Mouse (Mus musculus) cerebellum, postnatal 10 days (tissue): ENCODE measurements at regions not wholly inside any gene's neighbourhood (a gene's known extent, or its start where the extent isn't known, plus 50 kb on each side); places are given as distances from the start of the nearest gene placed in this dataset.

Experiments
- DNase-seq, 2 experiments: peaks; one replicate each; pipeline ENCODE4 v3.0.0; 2021; ENCODE audit warnings: mixed read lengths in 2 of 2

GRCm38 (mm10) chrX:21644851-21645250 is 69.8 kb upstream of the Slc6a14 start:
- peak in 1 of 2 experiments; percentile 1 for DNase-seq

GRCm38 (mm10) chrX:21651508-21652297 is 63.0 kb upstream of the Slc6a14 start:
- DNase-seq = no peak
